Mouse (Mus musculus): ENCODE results near the gene Kit. TPM values are rescaled to one million over a fixed set of nuclear protein-coding genes. Genes with fewer than 3 reads are reported as not detected.

The Kit gene
- total RNA-seq, 2 experiments from 2014 or later: 84.4 to 91.7 TPM

DNA sequence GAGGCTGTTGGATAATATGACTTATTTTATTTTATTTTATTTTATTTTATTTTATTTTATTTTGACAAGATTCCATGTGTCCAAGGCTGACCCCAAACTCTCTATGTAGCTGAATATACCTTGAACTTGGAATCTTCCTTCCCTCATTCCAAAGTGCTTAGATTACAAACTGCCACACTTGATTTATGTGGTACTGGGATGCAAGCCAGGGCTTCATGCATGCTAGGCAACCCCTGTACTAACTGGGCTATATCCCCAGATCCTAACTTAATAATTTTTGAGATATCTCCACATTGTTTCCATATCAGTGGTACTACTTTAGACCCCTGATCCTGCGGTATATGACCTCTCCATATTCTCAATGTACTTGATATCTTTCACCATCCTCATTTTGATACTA lies 130.7 kb downstream of the Kit start:
- no peak for DNase-seq (ENCODE audit: low spot score in 2 of 2)

Data from layer of hippocampus, postnatal 10 days (tissue).